Mouse (Mus musculus): ENCODE results near the gene Ifi203. TPM values are rescaled to one million over a fixed set of nuclear protein-coding genes. Genes with fewer than 3 reads are reported as not detected.
"Not testable (repeated sequence)": the region's sequence is repeated elsewhere in the genome, so short reads cannot be mapped to it uniquely, and the experiment has no call there.

Ifi203 gene
- polyA plus RNA-seq, 1 experiment from 2014 or later = 0.15 TPM

DNA sequence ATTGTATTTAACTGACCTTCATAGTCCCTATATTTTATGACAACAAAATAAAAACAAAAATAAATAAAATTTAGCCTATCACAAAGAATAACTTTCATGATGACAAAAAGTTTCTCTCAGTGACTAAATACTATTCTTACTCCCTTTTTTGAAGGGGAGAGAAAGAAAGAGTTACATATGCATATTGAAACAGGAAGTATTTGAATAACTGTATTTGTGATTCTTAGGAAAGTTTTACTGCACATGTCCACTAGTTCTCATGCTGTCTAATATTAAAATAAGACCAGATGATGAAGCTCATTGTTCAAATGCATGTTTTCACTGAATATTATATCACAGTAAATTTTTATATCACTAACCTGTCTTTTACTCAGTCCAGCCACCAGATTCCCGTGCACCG, 950 bp downstream of the Ifi203 start:
- H3K9me3 ChIP-seq = not testable (repeated sequence)

DNA sequence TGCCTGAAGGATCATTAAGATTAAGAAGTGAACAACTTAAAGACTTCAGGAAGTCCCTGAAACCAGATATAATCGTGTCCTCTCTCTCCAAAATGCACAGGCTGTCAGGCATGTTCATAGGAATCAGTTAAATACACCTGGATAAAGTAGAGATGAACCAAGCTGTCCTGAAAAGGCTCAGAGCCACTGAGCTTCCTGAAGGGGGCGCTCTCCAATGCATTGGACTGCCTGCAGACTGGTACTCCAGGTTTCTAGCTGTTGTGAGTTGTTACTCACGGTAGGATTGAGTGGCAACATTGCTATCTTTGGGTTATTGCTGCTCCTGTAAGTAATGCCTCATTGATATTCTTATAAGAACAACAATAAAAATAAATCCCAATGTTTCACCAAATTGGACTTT, 23.2 kb downstream of the Ifi203 start:
- not testable (repeated sequence) for H3K27me3 ChIP-seq; ATAC-seq; H3K9me3 ChIP-seq; H3K4me2 ChIP-seq (replicated peaks); H3K36me3 ChIP-seq; H3K4me1 ChIP-seq (replicated peaks); H3K27ac ChIP-seq; H3K4me3 ChIP-seq (replicated peaks); H3K9ac ChIP-seq (replicated peaks)
- 69% methylated on average over 3 of the region's 3 CpGs for WGBS

More for the DNA sequence above, 950 bp downstream of the Ifi203 start:
- H3K4me3 ChIP-seq (replicated peaks); H3K9ac ChIP-seq (replicated peaks); H3K27me3 ChIP-seq; H3K36me3 ChIP-seq; ATAC-seq; H3K4me1 ChIP-seq (replicated peaks); H3K27ac ChIP-seq; H3K4me2 ChIP-seq (replicated peaks): not testable (repeated sequence)
- 93% methylated on average over 2 of the region's 2 CpGs for WGBS

DNA sequence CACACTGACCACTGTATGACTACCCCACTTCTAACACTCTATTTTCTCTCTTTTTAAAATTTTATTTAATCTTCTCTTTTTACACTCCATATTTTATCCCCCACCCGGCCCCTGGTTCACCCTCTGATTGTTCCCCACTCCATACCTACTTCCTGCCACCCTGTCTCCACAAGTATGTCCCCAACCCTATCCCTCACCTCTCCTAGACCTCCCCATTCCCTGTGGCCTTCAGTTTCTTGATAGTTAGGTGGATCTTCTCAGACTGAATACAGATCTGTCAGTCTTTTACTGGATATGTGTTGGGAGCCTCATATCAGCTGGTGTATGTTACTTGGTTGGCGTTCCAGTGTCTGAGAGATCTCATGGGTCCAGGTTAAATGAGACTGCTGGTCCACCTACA, 27.9 kb downstream of the Ifi203 start:
- Histone ChIP-seq H3K9ac (replicated peaks) (no peak overlapping the region), H3K4me2 (replicated peaks) (no peak overlapping the region), H3K4me3 (replicated peaks) (no peak overlapping the region), H3K9me3 (no peaks in the 10 kb centered on the region), H3K4me1 (replicated peaks) (no peaks in the 10 kb centered on the region), H3K27ac (no peak overlapping the region), H3K36me3 (no peaks in the 10 kb centered on the region), H3K27me3 (no peaks in the 10 kb centered on the region)
- WGBS = 85% methylated on average over 2 of the region's 2 CpGs
- no peak for ATAC-seq

- H3K27ac ChIP-seq; H3K4me3 ChIP-seq (replicated peaks); H3K4me1 ChIP-seq (replicated peaks); H3K27me3 ChIP-seq; ATAC-seq; H3K9me3 ChIP-seq; H3K36me3 ChIP-seq; H3K9ac ChIP-seq (replicated peaks); H3K4me2 ChIP-seq (replicated peaks): not testable (repeated sequence)
Observed at GRCm38 (mm10) chr1:173913256-173913791, 29.1 kb downstream of the Ifi203 start.

DNA sequence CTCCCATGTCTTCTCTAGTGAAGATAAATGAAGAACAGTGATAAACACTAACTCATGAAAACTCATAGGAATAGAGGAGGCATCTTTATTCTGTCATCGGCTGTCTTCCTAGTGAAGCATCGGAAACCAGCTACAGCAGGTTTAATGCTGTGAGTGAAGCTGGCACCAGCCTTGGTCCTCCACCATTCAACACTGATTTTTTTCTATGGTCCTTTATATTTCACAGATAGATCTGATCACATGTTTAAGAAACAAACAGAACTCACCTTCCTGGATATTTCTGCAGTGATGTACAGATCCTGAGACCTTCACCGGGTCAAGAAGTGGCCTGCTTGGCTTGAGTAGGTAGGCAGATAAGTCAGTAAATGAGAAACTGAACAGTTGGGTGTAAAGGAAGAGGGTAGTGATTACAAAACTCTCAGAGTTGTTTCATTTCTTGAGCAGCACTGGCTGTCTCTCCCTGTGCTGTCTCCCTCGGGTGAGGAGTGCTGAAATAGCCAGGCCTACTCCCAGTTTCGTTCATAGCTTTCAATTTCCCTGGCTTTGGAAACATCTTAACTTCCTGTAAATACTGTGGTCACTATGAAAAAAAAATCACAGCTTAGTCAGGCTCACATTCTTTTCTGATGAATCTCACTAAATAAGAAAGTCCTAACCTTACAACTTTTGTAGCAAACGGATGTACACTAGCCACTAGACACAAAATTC, 29.8 kb downstream of the Ifi203 start, which contains the start of gene Ifi211:
Ifi211 (minus strand) TSS at position 499 of the 708 bp plus-strand sequence.
- not testable (repeated sequence) for H3K27me3 ChIP-seq; H3K4me2 ChIP-seq (replicated peaks); ATAC-seq; H3K9ac ChIP-seq (replicated peaks); H3K4me1 ChIP-seq (replicated peaks); H3K27ac ChIP-seq; H3K36me3 ChIP-seq; H3K4me3 ChIP-seq (replicated peaks); H3K9me3 ChIP-seq
- 93% methylated on average over 6 of the region's 6 CpGs for WGBS

DNA sequence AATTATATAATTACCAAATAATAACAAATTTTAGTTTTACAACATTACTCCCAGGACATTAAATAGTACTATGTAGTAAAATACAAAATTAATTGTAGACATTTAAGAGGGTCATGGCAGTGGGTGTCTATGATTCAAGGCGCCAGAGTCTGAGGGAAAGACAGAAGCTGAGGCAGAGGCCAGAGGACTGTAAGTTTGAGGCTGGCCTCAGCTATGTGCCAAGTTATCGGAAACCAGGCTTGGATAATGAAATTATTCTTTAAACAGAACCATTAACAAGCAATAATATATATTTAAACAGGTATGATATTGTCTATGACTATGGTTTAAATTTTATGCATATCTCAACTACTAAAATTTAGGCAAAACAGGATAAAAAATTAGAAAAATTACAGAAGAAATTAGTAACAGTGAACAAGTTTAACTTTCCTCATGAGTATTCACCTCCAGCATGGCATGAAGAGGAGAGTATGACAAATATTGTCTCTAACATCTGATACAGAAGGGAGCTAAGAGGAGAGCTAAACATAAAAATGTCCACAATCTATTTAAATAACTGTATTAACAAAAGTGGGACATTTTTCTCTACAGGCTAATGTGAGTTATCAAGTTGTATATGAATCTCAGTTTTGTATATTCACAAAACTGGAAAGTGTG, 30.5 kb downstream of the Ifi203 start:
- WGBS = 94% methylated on average over 2 of the region's 2 CpGs
- H3K36me3 ChIP-seq = no peaks in the 10 kb centered on the region

DNA sequence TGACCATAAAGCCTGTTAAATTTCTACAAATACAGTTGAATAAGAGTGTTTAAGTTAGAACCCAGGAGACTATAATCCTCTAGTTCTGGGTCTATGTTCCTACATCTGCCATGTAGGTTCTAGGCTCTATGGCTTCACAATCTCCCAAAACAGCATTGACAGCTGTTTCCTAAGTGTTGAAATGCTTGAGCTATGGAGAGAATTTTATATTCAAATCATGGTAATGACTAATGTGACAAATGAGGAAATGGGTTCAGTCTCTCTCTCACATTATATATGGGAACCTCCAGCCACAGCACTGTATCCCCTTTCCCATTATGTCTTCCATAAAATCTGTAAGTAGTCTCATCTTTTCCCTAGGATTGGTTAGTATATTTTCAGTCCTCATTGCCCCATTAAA, 34.1 kb downstream of the Ifi203 start:
- not testable (repeated sequence) for H3K36me3 ChIP-seq; H3K4me2 ChIP-seq (replicated peaks); H3K27me3 ChIP-seq; H3K27ac ChIP-seq; H3K9me3 ChIP-seq; H3K4me3 ChIP-seq (replicated peaks); H3K9ac ChIP-seq (replicated peaks); ATAC-seq; H3K4me1 ChIP-seq (replicated peaks)

More for the DNA sequence above, 30.5 kb downstream of the Ifi203 start:
- Histone ChIP-seq H3K4me1 (replicated peaks) (no peaks in the 10 kb centered on the region), H3K4me2 (replicated peaks) (no peak overlapping the region), H3K9ac (replicated peaks) (no peak overlapping the region), H3K9me3 (no peaks in the 10 kb centered on the region), H3K4me3 (replicated peaks) (no peak overlapping the region), H3K27me3 (no peaks in the 10 kb centered on the region), H3K27ac (no peak overlapping the region)
- ATAC-seq = no peak

DNA sequence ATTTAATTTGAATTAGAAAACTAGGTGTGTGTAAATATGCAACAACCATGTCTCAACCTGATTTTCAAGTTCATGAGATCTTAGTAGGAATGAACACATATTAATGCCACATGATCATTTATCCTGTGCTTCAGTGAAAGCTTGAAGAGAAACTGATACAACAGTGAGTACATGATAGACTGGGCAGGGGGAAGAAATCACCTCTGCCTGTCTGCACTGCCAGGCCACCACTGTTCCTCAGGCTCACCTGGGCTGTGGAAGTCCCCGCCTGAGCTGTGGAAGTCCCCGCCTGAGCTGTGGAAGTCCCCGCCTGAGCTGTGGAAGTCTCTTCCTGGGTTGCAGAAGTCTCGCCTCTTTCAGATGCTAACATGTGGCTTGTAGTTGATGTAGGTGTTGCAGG, 36.6 kb downstream of the Ifi203 start:
- H3K36me3 ChIP-seq; H3K27me3 ChIP-seq; H3K4me1 ChIP-seq (replicated peaks); H3K4me3 ChIP-seq (replicated peaks); H3K9me3 ChIP-seq; H3K27ac ChIP-seq; H3K9ac ChIP-seq (replicated peaks); ATAC-seq; H3K4me2 ChIP-seq (replicated peaks): not testable (repeated sequence)
- WGBS = 83% methylated on average over 4 of the region's 4 CpGs

GRCm38 (mm10) chr1:173889741-173890140, 52.7 kb downstream of the Ifi203 start:
- ATAC-seq; H3K4me3 ChIP-seq (replicated peaks); H3K4me2 ChIP-seq (replicated peaks): not testable (repeated sequence)

GRCm38 (mm10) chr1:173887026-173887787, 55.3 kb downstream of the Ifi203 start:
- not testable (repeated sequence) for H3K4me1 ChIP-seq (replicated peaks); H3K9ac ChIP-seq (replicated peaks); H3K27ac ChIP-seq; H3K9me3 ChIP-seq; ATAC-seq; H3K4me2 ChIP-seq (replicated peaks); H3K27me3 ChIP-seq; H3K4me3 ChIP-seq (replicated peaks); H3K36me3 ChIP-seq
- 89% methylated on average over 1 of the region's 2 CpGs for WGBS

More at GRCm38 (mm10) chr1:173889741-173890140, 52.7 kb downstream of the Ifi203 start:
- H3K9me3 ChIP-seq; H3K27me3 ChIP-seq; H3K36me3 ChIP-seq; H3K27ac ChIP-seq; H3K9ac ChIP-seq (replicated peaks); H3K4me1 ChIP-seq (replicated peaks): not testable (repeated sequence)

GRCm38 (mm10) chr1:173880004-173880666, 62.3 kb downstream of the Ifi203 start:
- WGBS = 59% methylated on average over 3 of the region's 3 CpGs
- not testable (repeated sequence) for H3K4me3 ChIP-seq (replicated peaks); ATAC-seq; H3K36me3 ChIP-seq; H3K9me3 ChIP-seq; H3K9ac ChIP-seq (replicated peaks); H3K27me3 ChIP-seq; H3K4me1 ChIP-seq (replicated peaks); H3K27ac ChIP-seq; H3K4me2 ChIP-seq (replicated peaks)
